ENCODE assay signal across 20 mouse cellular contexts in the genomic region with DNA sequence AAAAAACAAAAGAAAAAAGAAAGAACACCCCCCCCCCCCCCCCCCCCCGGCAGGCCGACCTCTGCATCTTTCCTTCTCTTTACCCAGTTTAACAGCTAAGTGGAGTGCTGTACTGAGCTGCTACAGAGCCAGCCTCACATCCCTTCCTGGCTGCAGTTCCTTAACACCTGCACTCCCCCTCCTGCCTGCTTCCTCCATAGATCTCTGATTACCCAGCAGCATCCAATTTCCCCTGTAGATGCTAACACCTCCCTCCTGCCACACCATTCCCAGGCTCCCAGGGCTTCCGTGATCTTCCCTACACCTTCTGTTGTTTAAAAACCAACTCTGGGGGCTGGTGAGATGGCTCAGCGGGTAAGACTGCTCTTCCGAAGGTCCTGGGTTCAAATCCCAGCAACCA. TPM values are rescaled to one million over a fixed set of nuclear protein-coding genes. Genes with fewer than 3 reads are reported as not detected.
DNase-seq lines count a peak whose midpoint lies in the region; ATAC-seq and TF ChIP-seq lines count a peak whose summit lies in the region.
"Had no signal": no experiment of that assay in that cellular context is flagged by ENCODE, and none has a peak within 500 bp of the region (broad histone marks: within the 10 kb centered on the region; RNA-seq: fewer than 3 reads in every experiment).

No protein-coding gene starts in this region.

- 40% methylated on average over 4 of the region's 5 CpGs for WGBS in kidney, postnatal 0 days
- WGBS in kidney, embryonic 16.5 days: 26% methylated on average over 4 of the region's 5 CpGs
- 94% methylated on average over 3 of the region's 5 CpGs for WGBS in macrophage (ENCODE audit: missing documents)
- WGBS in thymus, adult 2 months: 50% methylated on average over 5 of the region's 5 CpGs

- no peak overlapping the region for H3K27ac ChIP-seq in kidney, postnatal 0 days
- no peak overlapping the region for H3K27ac ChIP-seq in kidney, embryonic 16.5 days (ENCODE audit: low read length)
- peak overlapping the region; percentile 88 for H3K27ac ChIP-seq in macrophage
- H3K27ac ChIP-seq in thymus, adult 2 months (ENCODE audit: control insufficient read depth, insufficient read depth, low read length): no peak overlapping the region
- H3K27ac ChIP-seq: embryonic facial prominence, embryonic 10.5 days; forebrain, embryonic 13.5 days; heart, adult 2 months; heart, embryonic 15.5 days; hindbrain, embryonic 13.5 days; hindbrain, postnatal 0 days had no signal

- no peak overlapping the region for H3K4me3 ChIP-seq in kidney, postnatal 0 days (replicated peaks; ENCODE audit: low read depth, low read length)
- H3K4me3 ChIP-seq in kidney, embryonic 16.5 days (ENCODE audit: low read length): no peak overlapping the region
- H3K4me3 ChIP-seq in macrophage (ENCODE audit: inconsistent target): no peak overlapping the region
- no peak overlapping the region for H3K4me3 ChIP-seq in thymus, adult 2 months (ENCODE audit: control insufficient read depth, insufficient read depth, low read length)
- H3K4me3 ChIP-seq: forebrain, embryonic 13.5 days; heart, adult 2 months; hindbrain, embryonic 13.5 days had no signal

- H3K36me3 ChIP-seq in kidney, postnatal 0 days (ENCODE audit: insufficient read depth, low read length): no peaks in the 10 kb centered on the region
- no peaks in the 10 kb centered on the region for H3K36me3 ChIP-seq in kidney, embryonic 16.5 days (ENCODE audit: insufficient read depth, low read length)
- H3K36me3 ChIP-seq in macrophage (ENCODE audit: inconsistent target): no peaks in the 10 kb centered on the region
- no peaks in the 10 kb centered on the region for H3K36me3 ChIP-seq in thymus, adult 2 months (ENCODE audit: control insufficient read depth, insufficient read depth, low read length)
- H3K36me3 ChIP-seq: heart, embryonic 15.5 days; hindbrain, embryonic 13.5 days had no signal

- no peak for ATAC-seq in kidney, postnatal 0 days (replicated peaks; ENCODE audit: low FRiP score, low read depth)
- no peak for ATAC-seq in kidney, embryonic 16.5 days (ENCODE audit: low FRiP score, low TSS enrichment)
- ATAC-seq in megakaryocyte-erythroid progenitor cell, adult 5-6 weeks (replicated peaks; ENCODE audit: low FRiP score, low TSS enrichment, poor library complexity, severe bottlenecking): no peak
- ATAC-seq: forebrain, embryonic 13.5 days; forebrain, postnatal 0 days; hindbrain, postnatal 0 days had no signal

- H3K4me1 ChIP-seq in kidney, postnatal 0 days (replicated peaks; ENCODE audit: insufficient read depth, low read length): peaks cover 34% of the 10 kb centered on the region
- peaks cover 55% of the 10 kb centered on the region for H3K4me1 ChIP-seq in kidney, embryonic 16.5 days (ENCODE audit: insufficient read depth, low read length)
- H3K4me1 ChIP-seq in thymus, adult 2 months (replicated peaks; ENCODE audit: control insufficient read depth, insufficient read depth, low read length): peaks cover 10% of the 10 kb centered on the region

- H3K27me3 ChIP-seq in kidney, postnatal 0 days (ENCODE audit: insufficient read depth, low read length): 0 out of 2 replicates have a peak, but pooled peaks cover 4% of the 10 kb centered on the region
- H3K27me3 ChIP-seq in kidney, embryonic 16.5 days (ENCODE audit: insufficient read depth, low read length): peaks cover 8% of the 10 kb centered on the region
- H3K27me3 ChIP-seq in thymus, adult 2 months (ENCODE audit: control insufficient read depth, insufficient read depth, low read length): peaks cover 2% of the 10 kb centered on the region; the same call in 1 of the 2 replicates

- no peak for TF ChIP-seq POLR2A in thymus, adult 2 months (IDR thresholded peaks at IDR 0.05; ENCODE audit: control insufficient read depth, extremely low read depth, insufficient read depth, low read length, poor library complexity)

- DNase-seq in kidney, postnatal 0 days (ENCODE audit: low spot score): peak; percentile 69
- DNase-seq in ES-CJ7 (ENCODE audit: low read depth, low spot score) (peak; percentile 22), R1 (ENCODE audit: low read depth, low spot score) (peak; percentile 44)
- DNase-seq in thymus, adult 2 months: no peak
- DNase-seq: adrenal gland, postnatal 10 days; cerebellum, adult 18-20 months; cerebellum, postnatal 10 days; forebrain, postnatal 0 days; gastrocnemius, postnatal 36 days; heart, adult 2 months; heart, postnatal 14 days had no signal

- no peaks in the 10 kb centered on the region for H3K79me2 ChIP-seq in macrophage (ENCODE audit: inconsistent target)

- no peaks in the 10 kb centered on the region; the same call in 1 of the 2 replicates for H3K9me3 ChIP-seq in kidney, postnatal 0 days (replicated peaks; ENCODE audit: low read length)
- peaks cover 5% of the 10 kb centered on the region for H3K9me3 ChIP-seq in kidney, embryonic 16.5 days (ENCODE audit: low read length)
- H3K9me3 ChIP-seq: forebrain, embryonic 13.5 days; G1E; heart, embryonic 15.5 days; hindbrain, embryonic 13.5 days had no signal

- no peak for TF ChIP-seq CTCF in kidney, postnatal 0 days (IDR thresholded peaks at IDR 0.05; ENCODE audit: low read depth)
- TF ChIP-seq CTCF in thymus, adult 2 months (IDR thresholded peaks at IDR 0.05; ENCODE audit: borderline replicate concordance, control insufficient read depth, extremely low read depth, insufficient read depth, low read length, poor library complexity): no peak

- no peak overlapping the region for H3K9ac ChIP-seq in kidney, postnatal 0 days (ENCODE audit: low read depth, low read length)
- H3K9ac ChIP-seq in kidney, embryonic 16.5 days (replicated peaks; ENCODE audit: low read length): no peak overlapping the region
- H3K9ac ChIP-seq: forebrain, embryonic 13.5 days; forebrain, postnatal 0 days; hindbrain, embryonic 13.5 days had no signal

- H3K4me2 ChIP-seq in kidney, postnatal 0 days (ENCODE audit: low read length): no peak overlapping the region; the same call in 1 of the 2 replicates
- H3K4me2 ChIP-seq in kidney, embryonic 16.5 days (replicated peaks; ENCODE audit: low read depth, low read length): no peak overlapping the region
- H3K4me2 ChIP-seq: forebrain, embryonic 13.5 days; hindbrain, embryonic 13.5 days had no signal

RNA-seq across cellular contexts. Expression of gene Tmem200b, which starts 10.1 kb away (rescaled TPM):
- 2.7 and 3.9 TPM in 2 replicates for polyA plus RNA-seq in kidney, postnatal 0 days (2015; fragmentation: Nextera tagmentation; extraction: Ambion mirVana)
- 0.54 and 1.0 TPM in 2 replicates for polyA plus RNA-seq in kidney, embryonic 16.5 days (2015; fragmentation: Nextera tagmentation; extraction: Ambion mirVana)
- total RNA-seq in macrophage (2018; cell fraction: chromatin; rRNA removed): 10 to 100 TPM in 10 of 26 experiments, 1 to 10 TPM in 7, not detected in 9; 1.6 to 36.8 (median 13.7) TPM
- 10 to 100 TPM in 5 of 26 experiments, 1 to 10 TPM in 7, under 1 TPM in 8, not detected in 6; 0.09 to 26.3 (median 2.2) TPM for total RNA-seq in macrophage (2018; cell fraction: cytosol; rRNA removed)
- total RNA-seq in macrophage (2018; cell fraction: nucleus; rRNA removed): 10 to 100 TPM in 11 of 26 experiments, 1 to 10 TPM in 8, under 1 TPM in 1, not detected in 6; 0.80 to 55.7 (median 13.0) TPM
- not detected in 3 replicates for polyA plus RNA-seq in macrophage (2018)
- not detected in 2 replicates for total RNA-seq in megakaryocyte-erythroid progenitor cell, adult 5-6 weeks (2014; fragmentation: Nextera tagmentation)
- total RNA-seq in megakaryocyte-erythroid progenitor cell, adult 5-6 weeks (2017): 0.80 TPM in 1 of 2 replicates, not detected in the other
- polyA plus RNA-seq in thymus, adult 2 months (2012; rRNA removed): 4.9 and 6.0 TPM in 2 replicates
- polyA plus RNA-seq: forebrain, embryonic 13.5 days; G1E; hindbrain, embryonic 13.5 days had no signal

RNA-seq across cellular contexts. Expression of gene Srsf4, which starts 38.1 kb away (rescaled TPM):
- 76.1 and 81.0 TPM in 2 replicates for polyA plus RNA-seq in kidney, postnatal 0 days (2015; fragmentation: Nextera tagmentation; extraction: Ambion mirVana)
- 107 and 108 TPM in 2 replicates for polyA plus RNA-seq in kidney, embryonic 16.5 days (2015; fragmentation: Nextera tagmentation; extraction: Ambion mirVana)
- 100 to 1,000 TPM in 8 of 26 experiments, 10 to 100 TPM in 18; 65.0 to 125 (median 84.7) TPM for total RNA-seq in macrophage (2018; cell fraction: chromatin; rRNA removed)
- 10 to 100 TPM; 25.6 to 35.4 (median 30.3) TPM for total RNA-seq in macrophage (2018; cell fraction: cytosol; rRNA removed)
- total RNA-seq in macrophage (2018; cell fraction: nucleus; rRNA removed): 100 to 1,000 TPM in 2 of 26 experiments, 10 to 100 TPM in 24; 55.5 to 144 (median 73.0) TPM
- 30.6 to 39.6 TPM (median 32.8 TPM) in 3 replicates for polyA plus RNA-seq in macrophage (2018)
- total RNA-seq in megakaryocyte-erythroid progenitor cell, adult 5-6 weeks (2014; fragmentation: Nextera tagmentation): 74.7 and 95.5 TPM in 2 replicates
- 89.4 and 114 TPM in 2 replicates for total RNA-seq in megakaryocyte-erythroid progenitor cell, adult 5-6 weeks (2017)
- 76.8 and 90.4 TPM in 2 replicates for polyA plus RNA-seq in thymus, adult 2 months (2012; rRNA removed)
